Mouse (Mus musculus): ENCODE measurements around the gene Nup107. TPM values are rescaled to one million over a fixed set of nuclear protein-coding genes. Genes with fewer than 3 reads are reported as not detected.

Gene Nup107
- total RNA-seq, 2 experiments from 2014 or later = 14.0 to 14.7 TPM

GRCm38 (mm10) chr10:117803870-117804850 lies 11.7 kb upstream of the Nup107 start:
- no peak for DNase-seq (ENCODE audit: low spot score in 2 of 2)

GRCm38 (mm10) chr10:117801886-117802285 lies 9.4 kb upstream of the Nup107 start:
- DNase-seq (ENCODE audit: low spot score in 2 of 2) = no peak

- DNase-seq (ENCODE audit: low spot score in 2 of 2) = no peak
These were observed 7.3 kb upstream of the Nup107 start for GRCm38 (mm10) chr10:117799806-117800205.

GRCm38 (mm10) chr10:117798436-117799035 lies 6.0 kb upstream of the Nup107 start:
- DNase-seq (ENCODE audit: low spot score in 2 of 2) = no peak

- no peak for DNase-seq (ENCODE audit: low spot score in 2 of 2)
These were observed 5.2 kb upstream of the Nup107 start for GRCm38 (mm10) chr10:117797684-117798083.

GRCm38 (mm10) chr10:117797106-117797505 lies 4.6 kb upstream of the Nup107 start:
- DNase-seq (ENCODE audit: low spot score in 2 of 2) = no peak

- DNase-seq (ENCODE audit: low spot score in 2 of 2) = no peak
These were observed 3.7 kb upstream of the Nup107 start for GRCm38 (mm10) chr10:117796181-117796580.

GRCm38 (mm10) chr10:117795206-117795605 lies 2.7 kb upstream of the Nup107 start:
- no peak for DNase-seq (ENCODE audit: low spot score in 2 of 2)

GRCm38 (mm10) chr10:117793436-117794030 lies 1.0 kb upstream of the Nup107 start:
- no peak for DNase-seq (ENCODE audit: low spot score in 2 of 2)

- DNase-seq (ENCODE audit: low spot score in 2 of 2) = no peak
These were observed 1.4 kb downstream of the Nup107 start for GRCm38 (mm10) chr10:117791171-117791470.

GRCm38 (mm10) chr10:117790421-117791170 lies 1.9 kb downstream of the Nup107 start:
- no peak for DNase-seq (ENCODE audit: low spot score in 2 of 2)

GRCm38 (mm10) chr10:117790011-117790410 lies 2.5 kb downstream of the Nup107 start:
- no peak for DNase-seq (ENCODE audit: low spot score in 2 of 2)

- no peak for DNase-seq (ENCODE audit: low spot score in 2 of 2)
These were observed 7.9 kb downstream of the Nup107 start for GRCm38 (mm10) chr10:117784646-117785045.

GRCm38 (mm10) chr10:117783786-117784420 lies 8.6 kb downstream of the Nup107 start:
- no peak for DNase-seq (ENCODE audit: low spot score in 2 of 2)

GRCm38 (mm10) chr10:117782491-117783260 lies 9.8 kb downstream of the Nup107 start:
- no peak for DNase-seq (ENCODE audit: low spot score in 2 of 2)

- no peak for DNase-seq (ENCODE audit: low spot score in 2 of 2)
These were observed 10.4 kb downstream of the Nup107 start for GRCm38 (mm10) chr10:117782056-117782455.

- DNase-seq (ENCODE audit: low spot score in 2 of 2) = no peak
These were observed 11.3 kb downstream of the Nup107 start for GRCm38 (mm10) chr10:117781021-117781725.

- DNase-seq (ENCODE audit: low spot score in 2 of 2) = no peak
These were observed 12.1 kb downstream of the Nup107 start for GRCm38 (mm10) chr10:117780306-117780911.

Measured in left cerebral cortex, adult 18-20 months (tissue).